Mouse (Mus musculus) neural tube, embryonic 11.5 days (tissue): Measurements from ENCODE around the gene Ankrd28. TPM values are rescaled to one million over a fixed set of nuclear protein-coding genes. Genes with fewer than 3 reads are reported as not detected.

ENCODE experiments used
- ATAC-seq: fragments of 200-750 bp; cut with Nextera tagmentation; 2 replicates; pipeline ENCODE4 v1.8.0; 2017; ENCODE audit warnings: moderate number of reproducible peaks, mild to moderate bottlenecking, moderate TSS enrichment, moderate library complexity; ENCODE audit not compliant: insufficient read depth, low FRiP score, low TSS enrichment
- DNase-seq: peaks from one replicate; pipeline ENCODE4 v3.0.0-alpha.2; 2015; ENCODE audit warnings: low spot score
- H3K27ac ChIP-seq: fragments of 300-500 bp; sonication (generic); 2 replicates; pipeline ENCODE4 v1.5.1; 2014; ENCODE audit warnings: low read depth, mild to moderate bottlenecking, low read length
- H3K27me3 ChIP-seq: fragments of 300-500 bp; sonication (generic); 2 replicates; pipeline ENCODE4 v1.6.1; 2014; ENCODE audit warnings: mild to moderate bottlenecking, low read length, mixed read lengths; ENCODE audit not compliant: control insufficient read depth, insufficient read depth
- H3K36me3 ChIP-seq: fragments of 300-500 bp; sonication (generic); 2 replicates; pipeline ENCODE4 v1.6.1; 2014; ENCODE audit warnings: mild to moderate bottlenecking, low read length, moderate library complexity, mixed read lengths; ENCODE audit not compliant: control insufficient read depth, insufficient read depth
- H3K4me1 ChIP-seq: fragments of 300-500 bp; sonication (generic); 2 replicates; pipeline ENCODE4 v1.6.1; 2014; ENCODE audit warnings: low read length, mixed read lengths; ENCODE audit not compliant: control insufficient read depth, insufficient read depth
- H3K4me2 ChIP-seq: fragments of 300-500 bp; sonication (generic); 2 replicates; pipeline ENCODE4 v1.6.1; 2014; ENCODE audit warnings: low read depth, mild to moderate bottlenecking, moderate library complexity
- H3K4me3 ChIP-seq: fragments of 300-500 bp; sonication (generic); 2 replicates; pipeline ENCODE4 v1.5.1; 2014; ENCODE audit warnings: low read depth, low read length
- H3K9ac ChIP-seq: fragments of 300-500 bp; sonication (generic); 2 replicates; pipeline ENCODE4 v1.6.1; 2014; ENCODE audit warnings: mild to moderate bottlenecking, low read length
- H3K9me3 ChIP-seq: fragments of 300-500 bp; sonication (generic); 2 replicates; pipeline ENCODE4 v1.6.1; 2016; ENCODE audit warnings: low read length; ENCODE audit not compliant: control insufficient read depth
- WGBS: fragments of 180-500 bp; shearing (Covaris S2); extraction: QIAGEN DNeasy Blood & Tissue Kit; methylation state at CpG from one replicate; pipeline ENCODE4 v1.1.7; 2014; 5-methylcytosine and 5-hydroxymethylcytosine counted together
- polyA plus RNA-seq: library from polyadenylated mRNA; unstranded; fragments of >200 nt; fragmentation: Nextera tagmentation; extraction: Ambion mirVana; gene quantifications from 2 replicates; pipeline ENCODE4 v1.2.1, GENCODE M21; 2014

Ankrd28 gene
- polyA plus RNA-seq, 1 experiment from 2014 or later = 10.2 TPM

DNA sequence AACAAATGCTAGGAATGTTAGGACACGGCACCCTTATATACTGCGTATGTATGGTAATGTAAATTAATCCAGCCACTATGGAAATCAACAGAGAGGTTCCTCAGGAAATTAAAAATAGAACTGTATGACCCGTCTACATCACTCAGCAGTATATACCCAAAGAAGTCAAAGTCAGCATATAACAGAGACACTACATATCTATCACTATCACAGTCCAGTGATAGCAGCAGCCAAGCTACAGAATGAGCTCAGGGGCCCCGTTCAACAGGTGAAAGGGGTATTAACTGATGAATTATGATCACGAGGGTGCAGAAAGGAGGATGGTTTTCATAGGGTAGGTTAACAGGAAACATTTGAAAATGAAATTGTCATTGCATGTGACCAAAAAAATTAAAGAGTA, 45.5 kb downstream of the Ankrd28 start:
- peaks cover 21% of the 10 kb centered on the region for H3K4me1 ChIP-seq
- no peak overlapping the region for H3K27ac ChIP-seq
- H3K9me3 ChIP-seq = no peaks in the 10 kb centered on the region
- H3K27me3 ChIP-seq = no peaks in the 10 kb centered on the region
- H3K9ac ChIP-seq = no peak overlapping the region
- no peak overlapping the region for H3K4me3 ChIP-seq
- DNase-seq (no peak), ATAC-seq (no peak)
- no peaks in the 10 kb centered on the region for H3K36me3 ChIP-seq
- WGBS = 91% methylated on average over 5 of the region's 5 CpGs
- no peak overlapping the region for H3K4me2 ChIP-seq

DNA sequence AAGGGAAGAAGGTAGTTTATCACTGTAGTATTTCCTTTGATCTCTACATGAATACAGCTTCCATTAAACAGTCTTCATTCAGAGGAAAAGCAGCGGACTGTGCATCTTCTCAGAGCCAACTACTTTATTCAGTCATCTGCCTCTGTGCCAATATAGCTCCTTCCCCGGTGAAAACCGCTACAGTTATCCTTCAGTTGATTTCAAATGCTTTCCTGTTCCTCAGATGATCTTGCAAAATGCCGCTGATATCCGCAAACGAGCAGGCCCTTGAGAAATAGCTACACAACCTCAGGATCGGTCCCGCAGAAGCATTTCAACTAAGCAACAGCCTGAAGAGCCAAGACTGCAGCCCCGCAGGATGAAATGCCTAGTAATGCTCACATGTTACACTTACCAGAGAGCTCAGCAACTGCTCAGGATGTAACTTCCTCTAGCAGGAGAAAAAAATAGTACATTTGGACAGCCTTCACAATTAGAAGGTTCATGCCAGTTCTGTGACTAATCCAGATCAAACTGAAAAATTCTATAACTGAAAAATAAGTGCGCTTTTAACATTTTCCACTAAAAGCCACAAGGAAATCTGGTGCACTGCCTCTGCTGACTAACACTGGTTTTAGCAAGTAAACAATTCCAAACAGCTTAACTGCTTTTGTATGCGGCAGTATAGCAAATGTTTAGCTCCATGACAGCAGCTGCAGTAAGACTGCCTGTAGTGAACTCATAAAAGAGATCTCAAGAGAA, 49.0 kb downstream of the Ankrd28 start:
- H3K9me3 ChIP-seq = no peaks in the 10 kb centered on the region
- H3K27ac ChIP-seq = peak overlapping the region; percentile 80
- peaks cover 22% of the 10 kb centered on the region for H3K4me1 ChIP-seq
- peak overlapping the region; percentile 47 for H3K9ac ChIP-seq
- H3K36me3 ChIP-seq = no peaks in the 10 kb centered on the region
- WGBS = 26% methylated on average over 11 of the region's 11 CpGs
- peak overlapping the region; percentile 6; the same call in 1 of the 2 replicates for H3K4me3 ChIP-seq
- ATAC-seq = no peak
- H3K27me3 ChIP-seq = no peaks in the 10 kb centered on the region
- peak overlapping the region; percentile 41 for H3K4me2 ChIP-seq
- DNase-seq = peak; percentile 48

GRCm38 (mm10) chr14:31780412-31781233, 49.8 kb downstream of the Ankrd28 start:
- Histone ChIP-seq H3K4me3 (peak overlapping the region; percentile 6; the same call in 1 of the 2 replicates), H3K4me1 (peaks cover 22% of the 10 kb centered on the region), H3K9ac (peak overlapping the region; percentile 47), H3K27me3 (no peaks in the 10 kb centered on the region), H3K36me3 (no peaks in the 10 kb centered on the region), H3K27ac (peak overlapping the region; percentile 80), H3K4me2 (peak overlapping the region; percentile 41), H3K9me3 (no peaks in the 10 kb centered on the region)
- 41% methylated on average over 11 of the region's 11 CpGs for WGBS
- DNase-seq (no peak), ATAC-seq (no peak)

DNA sequence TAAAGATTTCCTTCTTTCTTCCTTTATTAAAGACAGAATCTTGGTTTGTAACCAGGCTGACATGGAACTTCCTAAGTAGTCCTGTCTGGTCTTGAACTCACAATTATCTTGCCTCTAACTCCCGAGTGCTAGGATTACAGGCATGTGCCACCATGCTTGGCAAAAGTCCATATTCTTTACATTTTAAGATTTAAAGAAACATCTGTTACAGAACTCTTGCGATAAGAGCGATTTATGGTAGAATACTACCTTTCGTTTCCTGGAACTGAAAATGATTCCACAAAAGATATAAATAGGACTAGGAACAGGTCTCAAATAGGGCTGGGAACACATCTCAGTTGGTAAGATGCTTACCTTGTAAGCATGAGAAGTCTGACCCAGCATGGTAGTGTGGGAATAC, 56.9 kb downstream of the Ankrd28 start:
- no peak overlapping the region for H3K4me3 ChIP-seq
- H3K36me3 ChIP-seq = no peaks in the 10 kb centered on the region
- no peak for ATAC-seq
- no peaks in the 10 kb centered on the region for H3K9me3 ChIP-seq
- no peaks in the 10 kb centered on the region for H3K27me3 ChIP-seq
- no peak for DNase-seq
- no peak overlapping the region for H3K4me2 ChIP-seq
- H3K27ac ChIP-seq = no peak overlapping the region
- no peak overlapping the region for H3K9ac ChIP-seq
- WGBS = 93% methylated on average over 4 of the region's 4 CpGs
- no peaks in the 10 kb centered on the region for H3K4me1 ChIP-seq

GRCm38 (mm10) chr14:31772251-31772650, 58.2 kb downstream of the Ankrd28 start:
- Histone ChIP-seq H3K9ac (no peak overlapping the region), H3K27ac (no peak overlapping the region), H3K9me3 (no peaks in the 10 kb centered on the region), H3K4me2 (no peak overlapping the region), H3K4me3 (no peak overlapping the region), H3K36me3 (no peaks in the 10 kb centered on the region), H3K4me1 (no peaks in the 10 kb centered on the region), H3K27me3 (no peaks in the 10 kb centered on the region)
- ATAC-seq = no peak
- DNase-seq = no peak

GRCm38 (mm10) chr14:31768531-31768930, 61.9 kb downstream of the Ankrd28 start:
- no peak for ATAC-seq
- Histone ChIP-seq H3K9ac (no peak overlapping the region), H3K36me3 (no peaks in the 10 kb centered on the region), H3K27me3 (no peaks in the 10 kb centered on the region), H3K27ac (no peak overlapping the region), H3K4me1 (no peaks in the 10 kb centered on the region), H3K9me3 (no peaks in the 10 kb centered on the region), H3K4me3 (no peak overlapping the region), H3K4me2 (no peak overlapping the region)
- DNase-seq = no peak
- 96% methylated on average over 3 of the region's 3 CpGs for WGBS

GRCm38 (mm10) chr14:31764083-31764482, 66.4 kb downstream of the Ankrd28 start:
- Histone ChIP-seq H3K4me2 (no peak overlapping the region), H3K36me3 (no peaks in the 10 kb centered on the region), H3K27ac (no peak overlapping the region), H3K4me1 (no peaks in the 10 kb centered on the region), H3K27me3 (no peaks in the 10 kb centered on the region), H3K9ac (no peak overlapping the region), H3K4me3 (no peak overlapping the region), H3K9me3 (no peaks in the 10 kb centered on the region)
- DNase-seq = no peak
- ATAC-seq = no peak
- 97% methylated on average over 2 of the region's 2 CpGs for WGBS

DNA sequence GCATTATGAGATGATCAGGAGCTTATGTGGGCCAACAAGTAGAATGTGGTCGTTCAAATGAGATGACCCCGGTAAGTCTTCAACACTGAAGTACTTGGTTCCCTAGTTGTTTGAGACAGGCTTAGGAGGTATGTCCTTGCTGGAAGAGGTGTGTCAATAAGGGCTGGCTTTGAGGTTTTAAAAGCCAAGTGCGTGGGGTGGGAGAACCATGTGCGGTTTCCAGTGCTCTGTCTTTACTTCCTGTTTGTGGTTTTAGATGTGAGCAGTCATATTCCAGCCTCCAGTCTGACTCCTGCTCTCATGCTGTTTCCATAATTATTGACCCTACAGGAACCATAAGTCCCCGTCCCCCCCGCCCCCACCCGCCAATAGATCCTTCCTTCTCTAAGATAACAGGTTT, 68.7 kb downstream of the Ankrd28 start:
- Histone ChIP-seq H3K4me1 (no peaks in the 10 kb centered on the region), H3K9ac (no peak overlapping the region), H3K27me3 (no peaks in the 10 kb centered on the region), H3K27ac (no peak overlapping the region), H3K36me3 (no peaks in the 10 kb centered on the region), H3K9me3 (no peaks in the 10 kb centered on the region), H3K4me3 (no peak overlapping the region), H3K4me2 (no peak overlapping the region)
- ATAC-seq = no peak
- 95% methylated on average over 7 of the region's 7 CpGs for WGBS
- DNase-seq = no peak

DNA sequence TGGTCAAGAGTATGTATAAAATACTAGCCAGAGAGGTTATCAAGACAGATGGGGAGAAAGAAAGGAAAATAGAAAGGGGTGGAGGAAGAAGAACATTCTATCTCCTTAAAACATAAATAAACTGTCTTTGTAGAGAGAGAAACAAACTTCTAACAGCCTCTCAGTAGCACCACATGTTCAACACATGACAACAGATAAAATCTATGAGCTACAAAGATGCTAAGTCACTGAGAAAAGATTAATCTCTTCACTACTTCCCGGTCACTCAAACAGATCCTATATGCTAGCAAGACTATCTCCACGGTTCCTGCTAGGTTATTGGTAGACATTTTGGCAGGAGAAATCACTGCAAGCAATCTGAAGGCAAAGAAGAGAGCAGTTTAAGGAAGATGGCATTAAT, 71.3 kb downstream of the Ankrd28 start:
- no peak for DNase-seq
- Histone ChIP-seq H3K9ac (no peak overlapping the region), H3K36me3 (no peaks in the 10 kb centered on the region), H3K27me3 (no peaks in the 10 kb centered on the region), H3K4me3 (no peak overlapping the region), H3K4me2 (no peak overlapping the region), H3K4me1 (no peaks in the 10 kb centered on the region), H3K27ac (no peak overlapping the region), H3K9me3 (no peaks in the 10 kb centered on the region)
- ATAC-seq = no peak
- 95% methylated on average over 2 of the region's 2 CpGs for WGBS
